Mouse (Mus musculus) adrenal gland, adult 10 weeks (tissue): ENCODE measurements around the gene Psmf1. TPM values are rescaled to one million over a fixed set of nuclear protein-coding genes. Genes with fewer than 3 reads are reported as not detected.

Experiments used
- polyA plus RNA-seq: library from polyadenylated mRNA; stranded (reverse); fragments of 350-450 nt; fragmentation: Illumina TruSeq; extraction: RNeasy Lipid Tissue Mini Kit (QIAGEN cat#74804); gene quantifications from one replicate; pipeline ENCODE4 v1.2.3, GENCODE M21; 2014; ENCODE audit warnings: low read depth, low replicate concordance

The Psmf1 gene
- polyA plus RNA-seq = 11.2 TPM

GRCm38 (mm10) chr2:151743845-151744244 lies at the start of gene Psmf1:
Psmf1 (minus strand) TSS chr2:151744186.

GRCm38 (mm10) chr2:151701231-151702145 lies 42.5 kb downstream of the Psmf1 start, which contains the start of gene Tmem74b:
Tmem74b (plus strand) TSS chr2:151702008.

GRCm38 (mm10) chr2:151668433-151668832 lies 75.6 kb downstream of the Psmf1 start, which contains the start of gene Rad21l:
Rad21l (minus strand) TSS chr2:151668533.

Other genes with a start within 250 kb of the Psmf1 start
- gene Fkbp1a, start 201.7 kb downstream of the Psmf1 start, polyA plus RNA-seq = 255 TPM
- not detected for gene Sdcbp2, start 171.6 kb downstream of the Psmf1 start, polyA plus RNA-seq
- 0.23 TPM for gene Snph, start 111.6 kb downstream of the Psmf1 start, polyA plus RNA-seq
- gene Rad21l, start 75.7 kb downstream of the Psmf1 start, polyA plus RNA-seq = not detected
- not detected for gene Tmem74b, start 42.2 kb downstream of the Psmf1 start, polyA plus RNA-seq
- gene Rspo4, start 98.7 kb upstream of the Psmf1 start, polyA plus RNA-seq = not detected
- gene Angpt4, start 167.0 kb upstream of the Psmf1 start, polyA plus RNA-seq = not detected
- gene Fam110a, start 236.0 kb upstream of the Psmf1 start, polyA plus RNA-seq = 0.76 TPM